Mouse (Mus musculus) frontal cortex, adult (tissue): ENCODE measurements around the gene Atg4d.
"Not testable (repeated sequence)": the region's sequence is repeated elsewhere in the genome, so short reads cannot be mapped to it uniquely, and the experiment has no call there.

Experiments used
- ATAC-seq: cut with Nextera tagmentation; 2 replicates; pipeline ENCODE4 v1.9.2; 2017; ENCODE audit warnings: mild to moderate bottlenecking, moderate library complexity, mixed read lengths; ENCODE audit not compliant: low TSS enrichment

The Atg4d gene

GRCm38 (mm10) chr9:21273520-21274228 lies 8.6 kb downstream of the Atg4d start:
- ATAC-seq, result no peak

GRCm38 (mm10) chr9:21274336-21274735 lies 9.2 kb downstream of the Atg4d start:
- ATAC-seq, result no peak

GRCm38 (mm10) chr9:21275013-21275710 lies 10.1 kb downstream of the Atg4d start:
- no peak for ATAC-seq

GRCm38 (mm10) chr9:21275727-21276126 lies 10.6 kb downstream of the Atg4d start:
- ATAC-seq, result no peak

GRCm38 (mm10) chr9:21276307-21276706 lies 11.2 kb downstream of the Atg4d start:
- no peak for ATAC-seq

- no peak for ATAC-seq
Measured at GRCm38 (mm10) chr9:21277776-21278175, 12.7 kb downstream of the Atg4d start.

- ATAC-seq, result no peak
Measured at GRCm38 (mm10) chr9:21283591-21283990, 18.5 kb downstream of the Atg4d start.

- ATAC-seq, result no peak
Measured at GRCm38 (mm10) chr9:21283994-21284393, 18.9 kb downstream of the Atg4d start.

- no peak for ATAC-seq
Measured at GRCm38 (mm10) chr9:21286753-21287152, 21.7 kb downstream of the Atg4d start.

GRCm38 (mm10) chr9:21287571-21288402 lies 22.7 kb downstream of the Atg4d start, which contains the start of gene Kri1:
Kri1 (minus strand) TSS chr9:21287969.
- peak; percentile 73 for ATAC-seq

- ATAC-seq, result no peak
Measured at GRCm38 (mm10) chr9:21288404-21289336, 23.6 kb downstream of the Atg4d start.

GRCm38 (mm10) chr9:21289337-21289671 lies 24.2 kb downstream of the Atg4d start:
- no peak for ATAC-seq

- no peak for ATAC-seq
Measured at GRCm38 (mm10) chr9:21290589-21290988, 25.5 kb downstream of the Atg4d start.

GRCm38 (mm10) chr9:21291022-21291787 lies 26.1 kb downstream of the Atg4d start, which contains the start of gene Cdkn2d:
Cdkn2d (minus strand) TSS chr9:21291407.
- peak; percentile 85 for ATAC-seq

- not testable (repeated sequence) for ATAC-seq
Measured at GRCm38 (mm10) chr9:21291868-21292267, 26.8 kb downstream of the Atg4d start.

GRCm38 (mm10) chr9:21292271-21292670 lies 27.2 kb downstream of the Atg4d start:
- ATAC-seq, result no peak

GRCm38 (mm10) chr9:21299014-21299413 lies 33.9 kb downstream of the Atg4d start:
- no peak for ATAC-seq

- ATAC-seq, result no peak
Measured at GRCm38 (mm10) chr9:21305065-21305464, 40.0 kb downstream of the Atg4d start.

- ATAC-seq, result peak; percentile 41; the same call in 1 of the 2 replicates
Measured at GRCm38 (mm10) chr9:21309150-21309741, 44.2 kb downstream of the Atg4d start.

- no peak for ATAC-seq
Measured at GRCm38 (mm10) chr9:21311695-21312094, 46.6 kb downstream of the Atg4d start.
